Comparison of ENCODE assay signal across 17 mouse cellular contexts in the genomic region with DNA sequence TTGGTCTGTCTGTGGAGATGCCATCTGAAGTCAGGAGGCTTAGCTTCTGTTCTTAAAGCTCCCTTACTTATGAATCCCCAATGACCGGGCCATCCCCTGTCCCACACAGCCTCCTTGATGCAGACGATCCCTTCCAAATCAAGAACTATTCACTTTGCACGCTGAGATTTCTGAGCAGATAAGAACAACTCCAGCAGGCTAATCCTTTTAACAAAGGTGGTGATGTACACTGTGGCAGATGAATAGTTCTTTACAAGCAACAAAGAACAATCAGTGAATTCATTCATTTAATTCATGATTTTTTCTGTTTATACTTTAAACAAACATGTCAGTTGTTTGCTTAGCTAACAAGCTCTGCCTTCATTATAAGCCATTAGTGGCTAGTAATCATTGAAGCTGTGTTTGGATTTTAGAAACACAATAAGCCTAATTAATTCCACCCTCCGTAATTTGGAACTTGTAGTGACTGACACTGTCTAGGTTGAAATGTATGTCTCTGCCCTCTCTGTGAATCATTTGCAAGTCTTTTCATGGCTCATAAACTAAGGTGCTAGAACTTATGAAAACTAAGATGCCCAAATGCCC.
A peak's percentile ranks its signal among the peaks of the same experiment; 100 is the strongest.
DNase-seq lines count a peak whose midpoint lies in the region; ATAC-seq and TF ChIP-seq lines count a peak whose summit lies in the region.
"Had no signal": no experiment of that assay in that cellular context is flagged by ENCODE, and none has a peak within 500 bp of the region (broad histone marks: within the 10 kb centered on the region; RNA-seq: fewer than 3 reads in every experiment).

No protein-coding gene starts in this region.

- H3K9me3 ChIP-seq in forebrain, embryonic 13.5 days (replicated peaks): no peaks in the 10 kb centered on the region
- no peaks in the 10 kb centered on the region for H3K9me3 ChIP-seq in forebrain, embryonic 11.5 days (ENCODE audit: control insufficient read depth, low read length)
- no peaks in the 10 kb centered on the region for H3K9me3 ChIP-seq in forebrain, postnatal 0 days (ENCODE audit: low read length)
- H3K9me3 ChIP-seq: embryonic facial prominence, embryonic 13.5 days; heart, embryonic 13.5 days; hindbrain, embryonic 15.5 days had no signal

- peaks cover 11% of the 10 kb centered on the region for H3K4me1 ChIP-seq in forebrain, embryonic 13.5 days
- peaks cover 3% of the 10 kb centered on the region; the same call in 1 of the 2 replicates for H3K4me1 ChIP-seq in forebrain, embryonic 11.5 days (replicated peaks; ENCODE audit: control insufficient read depth, insufficient read depth, low read length)
- H3K4me1 ChIP-seq in forebrain, postnatal 0 days (ENCODE audit: insufficient read depth): no peaks in the 10 kb centered on the region
- H3K4me1 ChIP-seq: hindbrain, embryonic 15.5 days had no signal

- WGBS in forebrain, embryonic 13.5 days: 11% methylated on average over 4 of the region's 4 CpGs
- WGBS in forebrain, embryonic 11.5 days: 19% methylated on average over 4 of the region's 4 CpGs
- WGBS in forebrain, postnatal 0 days: 13% methylated on average over 4 of the region's 4 CpGs

- no peak overlapping the region for H3K4me3 ChIP-seq in forebrain, embryonic 13.5 days
- H3K4me3 ChIP-seq in forebrain, embryonic 11.5 days (ENCODE audit: low read depth, low read length): no peak overlapping the region
- H3K4me3 ChIP-seq in layer of hippocampus, adult 2 months: no peak overlapping the region
- H3K4me3 ChIP-seq in forebrain, postnatal 0 days (ENCODE audit: low read depth, low read length): no peak overlapping the region
- H3K4me3 ChIP-seq: embryonic facial prominence, embryonic 13.5 days; heart, embryonic 13.5 days; hindbrain, embryonic 15.5 days had no signal

- no peak overlapping the region for H3K4me2 ChIP-seq in forebrain, embryonic 13.5 days
- H3K4me2 ChIP-seq in forebrain, embryonic 11.5 days (ENCODE audit: low read depth, low read length, severe bottlenecking): no peak overlapping the region
- H3K4me2 ChIP-seq in forebrain, postnatal 0 days (ENCODE audit: low read depth): no peak overlapping the region
- H3K4me2 ChIP-seq: embryonic facial prominence, embryonic 13.5 days; heart, embryonic 13.5 days; hindbrain, embryonic 15.5 days had no signal

- no peak overlapping the region for H3K9ac ChIP-seq in forebrain, embryonic 13.5 days
- H3K9ac ChIP-seq in forebrain, embryonic 11.5 days (ENCODE audit: low read length): no peak overlapping the region
- no peak overlapping the region for H3K9ac ChIP-seq in forebrain, postnatal 0 days
- H3K9ac ChIP-seq: embryonic facial prominence, embryonic 13.5 days; heart, embryonic 13.5 days; hindbrain, embryonic 15.5 days had no signal

- TF ChIP-seq CTCF in layer of hippocampus, adult 2 months (conservative IDR thresholded peaks at IDR 0.05): no peak
- no peak for TF ChIP-seq CTCF in forebrain, postnatal 0 days (IDR thresholded peaks at IDR 0.05; ENCODE audit: low read depth)

- no peak overlapping the region for H3K27ac ChIP-seq in forebrain, embryonic 13.5 days
- no peak overlapping the region for H3K27ac ChIP-seq in forebrain, embryonic 11.5 days (ENCODE audit: low read depth, low read length)
- H3K27ac ChIP-seq in layer of hippocampus, adult 2 months: peak overlapping the region; percentile 44
- no peak overlapping the region for H3K27ac ChIP-seq in forebrain, postnatal 0 days (ENCODE audit: low read depth, low read length)
- H3K27ac ChIP-seq: embryonic facial prominence, embryonic 13.5 days; heart, embryonic 13.5 days; hindbrain, embryonic 15.5 days had no signal

- DNase-seq in forebrain, embryonic 11.5 days (ENCODE audit: low spot score): no peak
- DNase-seq in layer of hippocampus, adult 2 months (ENCODE audit: low spot score in 2 of 2): peak in 1 of 2 experiments; percentile 7
- DNase-seq in layer of hippocampus, adult 11-12 months (ENCODE audit: low spot score): no peak
- DNase-seq in brain, adult 2 months (ENCODE audit: low read depth, low spot score): peak; percentile 52
- DNase-seq in forebrain, postnatal 0 days: no peak
- DNase-seq in kidney, adult 9 months: no peak
- DNase-seq: adrenal gland, postnatal 10 days; cerebellum, adult 11 months; cerebellum, adult 8-10 months; cerebellum, postnatal 25 days; gastrocnemius, postnatal 14 days; heart, postnatal 36 days had no signal

- H3K27me3 ChIP-seq in forebrain, embryonic 13.5 days: no peaks in the 10 kb centered on the region
- no peaks in the 10 kb centered on the region for H3K27me3 ChIP-seq in forebrain, embryonic 11.5 days (ENCODE audit: control insufficient read depth, insufficient read depth, low read length)
- H3K27me3 ChIP-seq in forebrain, postnatal 0 days (ENCODE audit: insufficient read depth, low read length): no peaks in the 10 kb centered on the region
- H3K27me3 ChIP-seq: embryonic facial prominence, embryonic 13.5 days; heart, embryonic 13.5 days; hindbrain, embryonic 15.5 days had no signal

- no peaks in the 10 kb centered on the region for H3K36me3 ChIP-seq in forebrain, embryonic 13.5 days (ENCODE audit: poor library complexity, severe bottlenecking)
- H3K36me3 ChIP-seq in forebrain, embryonic 11.5 days (ENCODE audit: control insufficient read depth, insufficient read depth, low read length): no peaks in the 10 kb centered on the region; the same call in 1 of the 2 replicates
- H3K36me3 ChIP-seq in forebrain, postnatal 0 days (ENCODE audit: insufficient read depth): no peaks in the 10 kb centered on the region
- H3K36me3 ChIP-seq: embryonic facial prominence, embryonic 13.5 days; heart, embryonic 13.5 days; hindbrain, embryonic 15.5 days had no signal

- peak; percentile 68; the same call in 1 of the 2 replicates for ATAC-seq in forebrain, embryonic 13.5 days
- no peak for ATAC-seq in forebrain, embryonic 11.5 days (replicated peaks; ENCODE audit: low FRiP score)
- peak; percentile 55 for ATAC-seq in forebrain, postnatal 0 days
- ATAC-seq: intestine, embryonic 16.5 days had no signal
